Mouse (Mus musculus): ENCODE data around the gene 2410002F23Rik. TPM values are rescaled to one million over a fixed set of nuclear protein-coding genes. Genes with fewer than 3 reads are reported as not detected.

Gene 2410002F23Rik
- total RNA-seq (2012; rRNA removed) (44.4 and 64.0 TPM in 2 replicates), total RNA-seq (2014; rRNA removed) (67.0 and 69.6 TPM in 2 replicates), polyA plus RNA-seq (2012; ENCODE audit: insufficient read length, low read depth) (91.0 and 96.1 TPM in 2 replicates)

GRCm38 (mm10) chr7:44246055-44246983 lies at the start of gene 2410002F23Rik, which contains the start of gene 1700028J19Rik:
TSS of gene 2410002F23Rik (plus strand) at chr7:44246722.
TSS of gene 1700028J19Rik (minus strand) at chr7:44246695.
- Histone ChIP-seq H3K9ac (ENCODE audit: insufficient read depth, low read depth) (peak within 1 kb of the TSS; percentile 92), H3K4me1 (ENCODE audit: control insufficient read depth in 1 of 2, insufficient read depth in 2 of 2) (peaks cover 8 to 46% of the 10 kb centered on the region in 2 experiments), H3K4me2 (ENCODE audit: insufficient read depth, low read depth, poor library complexity, severe bottlenecking) (peak within 1 kb of the TSS; percentile 79), H3K27ac (ENCODE audit: insufficient read depth, low read depth) (peak within 1 kb of the TSS; percentile 65), H3K27me3 (replicated peaks) (no peaks in the 10 kb centered on the region), H3K79me2 (replicated peaks; ENCODE audit: control insufficient read depth, extremely low read depth, insufficient read depth, poor library complexity, severe bottlenecking) (peaks cover 18% of the 10 kb centered on the region), H3K36me3 (replicated peaks in 1 of 2; ENCODE audit: control insufficient read depth in 1 of 2, insufficient read depth in 1 of 2, low read length in 1 of 2) (peaks cover 25 to 32% of the 10 kb centered on the region in 2 experiments), H3K9me3 (replicated peaks; ENCODE audit: low read length) (no peaks in the 10 kb centered on the region), H3K4me3 (replicated peaks in 1 of 3; ENCODE audit: low read depth in 2 of 3, low read length in 2 of 3, poor library complexity in 1 of 3) (peak within 1 kb of the TSS; percentile 78 to 99 (median 95))
- TF ChIP-seq RAD21 (IDR thresholded peaks at IDR 0.05; ENCODE audit: low read depth, low read length) (no peak), KAT2A (IDR thresholded peaks at IDR 0.05; ENCODE audit: insufficient replicate concordance, low read length) (peak; percentile 76; the same call in 1 of the 2 replicates), USF1 (IDR thresholded peaks at IDR 0.05; ENCODE audit: low read depth, low read length) (no peak), MAFK (IDR thresholded peaks at IDR 0.05; ENCODE audit: insufficient replicate concordance, low read length) (no peak), SMC3 (IDR thresholded peaks at IDR 0.05; ENCODE audit: low read depth, low read length) (no peak), CTCF (conservative IDR thresholded peaks at IDR 0.05 in 1 of 2, IDR thresholded peaks at IDR 0.05 in 1 of 2; ENCODE audit: low read depth in 2 of 2, low read length in 2 of 2) (no peak; a peak in 1 of 4 replicates), GABPA (IDR thresholded peaks at IDR 0.05; ENCODE audit: insufficient replicate concordance, low read depth, low read length) (no peak), MYC (IDR thresholded peaks at IDR 0.05; ENCODE audit: low read depth, low read length) (peak; percentile 49; the same call in 1 of the 2 replicates), ZNF384 (IDR thresholded peaks at IDR 0.05; ENCODE audit: low read depth, low read length) (no peak), ELF1 (IDR thresholded peaks at IDR 0.05; ENCODE audit: low read depth, low read length) (peak; percentile 92), HCFC1 (IDR thresholded peaks at IDR 0.05; ENCODE audit: low read depth, low read length) (peak; percentile 83), TCF12 (IDR thresholded peaks at IDR 0.05; ENCODE audit: low read depth, low read length) (peak; percentile 75), PAX5 (IDR thresholded peaks at IDR 0.05; ENCODE audit: low read length) (no peak), POLR2A (IDR thresholded peaks at IDR 0.05; ENCODE audit: low read depth, low read length) (peak; percentile 99), UBTF (IDR thresholded peaks at IDR 0.05; ENCODE audit: low read depth, low read length) (no peak), MXI1 (IDR thresholded peaks at IDR 0.05; ENCODE audit: low read depth, low read length) (peak; percentile 82), E2F4 (IDR thresholded peaks at IDR 0.05; ENCODE audit: insufficient replicate concordance, low read depth, low read length) (peak; percentile 89; the same call in 1 of the 2 replicates), MAZ (IDR thresholded peaks at IDR 0.05; ENCODE audit: low read depth, low read length) (peak; percentile 97), NRF1 (IDR thresholded peaks at IDR 0.05; ENCODE audit: low read depth, low read length) (no peak), SIN3A (IDR thresholded peaks at IDR 0.05; ENCODE audit: low read length) (peak; percentile 93), IRF4 (IDR thresholded peaks at IDR 0.05; ENCODE audit: low read depth, low read length) (peak; percentile 20; the same call in 1 of the 2 replicates), NELFE (IDR thresholded peaks at IDR 0.05; ENCODE audit: low read depth, low read length) (peak; percentile 99), ETS1 (conservative IDR thresholded peaks at IDR 0.05; ENCODE audit: low read depth, low read length) (no peak), ZMIZ1 (IDR thresholded peaks at IDR 0.05; ENCODE audit: low read depth, low read length) (peak; percentile 98), POLR2AphosphoS2 (IDR thresholded peaks at IDR 0.05; ENCODE audit: low read depth, low read length) (peak; percentile 98), ZKSCAN1 (IDR thresholded peaks at IDR 0.05; ENCODE audit: borderline replicate concordance, low read depth, low read length) (no peak), RCOR1 (conservative IDR thresholded peaks at IDR 0.05; ENCODE audit: low read depth, low read length) (no peak), TBP (conservative IDR thresholded peaks at IDR 0.05; ENCODE audit: low read depth, low read length) (peak; percentile 96), MAX (IDR thresholded peaks at IDR 0.05; ENCODE audit: low read length) (peak; percentile 100)
- dilution Hi-C loops (cut with MboI; ENCODE audit: extremely low pct_ligation_motif_present, extremely low pct_unique_long_range_greater_than_20kb, low sequenced_read_pairs) (no loop called here), in situ Hi-C loops (cut with MboI; ENCODE audit: low pct_ligation_motif_present, low pct_unique_long_range_greater_than_20kb, low sequenced_read_pairs) (no loop called here)
- DNase-seq (ENCODE audit: extremely low read depth): peak; percentile 87

Data from CH12.LX (cell line).